Mouse (Mus musculus) v-Abl transformed pro-B cells (cell line): Measurements from ENCODE around the gene Gm28036.

Experiments
- in situ Hi-C, 2 experiments: fragments of 400-800 bp; cut with MboI; formaldehyde crosslinking; loops; one replicate each; pipeline ENCODE4 v1.15.1; 2025; ENCODE audit not compliant: unreplicated experiment in 2 of 2

Gene Gm28036

GRCm38 (mm10) chr2:156089799-156090198, 37.1 kb downstream of the Gm28036 start:
- in situ Hi-C loops: no loop called here

- in situ Hi-C loops: no loop called here
Measured at GRCm38 (mm10) chr2:156087391-156088110, 39.3 kb downstream of the Gm28036 start.

- in situ Hi-C loops: no loop called here
Measured at GRCm38 (mm10) chr2:156084541-156084940, 42.4 kb downstream of the Gm28036 start.

DNA sequence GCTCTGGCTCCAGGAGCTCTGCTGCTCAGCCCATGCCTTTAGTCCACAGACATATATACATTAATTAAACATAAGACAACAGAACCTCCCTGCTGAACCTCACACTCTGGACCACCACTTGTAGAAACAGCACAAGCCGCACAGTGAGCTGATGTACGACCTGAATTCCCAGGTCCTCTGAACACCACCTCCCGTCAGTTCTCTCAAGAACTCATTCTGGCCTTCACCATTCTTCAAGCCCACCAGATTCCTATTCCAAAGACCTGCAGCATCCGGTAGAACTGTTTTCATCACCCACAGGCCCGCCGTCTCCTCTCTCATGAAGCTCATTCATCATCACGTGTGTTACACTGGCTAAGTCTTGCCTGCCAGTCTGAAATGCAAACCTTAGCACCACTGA, 46.5 kb downstream of the Gm28036 start:
- in situ Hi-C loops: no loop called here

GRCm38 (mm10) chr2:156079674-156080073, 47.2 kb downstream of the Gm28036 start:
- in situ Hi-C loops: no loop called here

- in situ Hi-C loops: no loop called here
Measured at GRCm38 (mm10) chr2:156079183-156079560, 47.7 kb downstream of the Gm28036 start.

DNA sequence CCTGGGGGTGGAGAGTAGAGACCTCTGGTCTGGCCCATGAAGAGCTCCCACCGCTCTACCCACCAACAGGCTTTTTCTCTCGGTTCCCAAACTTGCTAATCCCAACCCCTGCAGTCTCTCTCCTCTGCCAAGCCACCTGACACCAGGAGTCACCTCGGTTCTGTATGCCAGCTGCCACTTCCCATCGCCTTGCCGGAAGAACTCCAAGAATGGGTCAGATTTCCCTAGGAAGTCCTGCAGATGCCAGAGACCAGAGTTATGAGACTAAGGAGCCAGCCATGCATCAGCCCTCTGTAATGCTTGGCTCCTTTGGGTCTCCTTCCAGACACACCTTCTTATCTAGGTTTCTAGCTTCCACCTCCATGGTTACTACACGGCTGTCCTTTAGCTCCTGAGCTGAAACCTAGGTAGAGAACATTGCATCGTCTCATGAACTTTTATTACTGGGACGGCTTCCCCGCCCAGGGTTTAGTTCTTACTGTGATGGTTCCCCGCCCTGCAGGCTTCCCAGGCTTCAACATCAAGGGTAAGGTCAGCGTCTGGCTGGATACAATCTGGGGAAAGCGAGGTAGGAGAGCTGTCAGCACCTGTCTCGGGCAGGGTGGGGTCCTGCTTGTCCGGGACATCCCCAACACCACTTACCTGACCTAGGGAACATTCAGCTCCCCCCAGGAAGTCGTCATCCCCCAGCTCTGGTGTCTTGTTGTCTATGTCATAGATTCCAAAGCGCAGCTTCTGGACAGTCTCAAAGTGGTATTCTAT, 48.3 kb downstream of the Gm28036 start:
- in situ Hi-C loops: no loop called here

GRCm38 (mm10) chr2:156077461-156077860, 49.4 kb downstream of the Gm28036 start:
- in situ Hi-C loops: no loop called here

DNA sequence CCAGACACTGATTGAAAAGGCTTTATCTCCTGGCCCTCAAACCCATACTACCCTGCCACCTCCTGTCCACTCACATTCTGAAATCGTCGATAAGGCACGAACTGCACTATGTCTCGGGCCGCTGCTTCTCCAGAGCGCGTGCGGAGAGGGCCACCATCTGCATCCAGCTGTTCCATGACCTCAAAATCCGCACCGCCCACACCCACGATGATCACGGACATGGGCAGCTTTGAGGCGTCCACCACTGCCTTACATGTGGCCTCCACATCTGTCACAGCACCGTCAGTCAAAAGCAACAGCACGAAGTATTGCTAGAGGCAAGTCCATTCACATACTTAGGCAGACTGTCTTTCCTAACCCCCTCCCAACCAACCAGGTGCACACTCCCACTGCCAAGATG, 53.2 kb downstream of the Gm28036 start:
- in situ Hi-C loops: no loop called here

GRCm38 (mm10) chr2:156071236-156071635, 55.7 kb downstream of the Gm28036 start:
- in situ Hi-C loops: no loop called here

GRCm38 (mm10) chr2:156067916-156068315, 59.0 kb downstream of the Gm28036 start:
- in situ Hi-C loops: no loop called here

DNA sequence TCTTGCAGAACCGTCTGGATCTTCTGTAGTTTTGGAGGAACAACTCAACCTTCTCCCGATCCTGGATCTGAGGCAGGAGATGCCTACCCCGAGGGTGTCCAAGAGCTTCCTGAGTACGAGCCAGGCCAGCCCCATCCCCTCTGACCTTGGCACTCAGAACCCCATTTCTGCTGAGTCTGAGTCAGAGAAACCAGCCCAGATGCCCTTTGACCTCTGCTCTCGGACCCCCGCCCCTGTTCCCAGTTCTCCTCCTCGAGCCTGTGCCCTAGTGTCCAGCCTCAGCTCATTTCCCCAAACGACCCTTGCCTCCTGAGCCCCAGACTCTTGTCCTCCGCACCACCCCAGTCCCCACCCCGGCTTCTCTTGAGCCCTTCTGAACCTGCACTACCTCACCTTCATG, 60.8 kb downstream of the Gm28036 start:
- in situ Hi-C loops: no loop called here

DNA sequence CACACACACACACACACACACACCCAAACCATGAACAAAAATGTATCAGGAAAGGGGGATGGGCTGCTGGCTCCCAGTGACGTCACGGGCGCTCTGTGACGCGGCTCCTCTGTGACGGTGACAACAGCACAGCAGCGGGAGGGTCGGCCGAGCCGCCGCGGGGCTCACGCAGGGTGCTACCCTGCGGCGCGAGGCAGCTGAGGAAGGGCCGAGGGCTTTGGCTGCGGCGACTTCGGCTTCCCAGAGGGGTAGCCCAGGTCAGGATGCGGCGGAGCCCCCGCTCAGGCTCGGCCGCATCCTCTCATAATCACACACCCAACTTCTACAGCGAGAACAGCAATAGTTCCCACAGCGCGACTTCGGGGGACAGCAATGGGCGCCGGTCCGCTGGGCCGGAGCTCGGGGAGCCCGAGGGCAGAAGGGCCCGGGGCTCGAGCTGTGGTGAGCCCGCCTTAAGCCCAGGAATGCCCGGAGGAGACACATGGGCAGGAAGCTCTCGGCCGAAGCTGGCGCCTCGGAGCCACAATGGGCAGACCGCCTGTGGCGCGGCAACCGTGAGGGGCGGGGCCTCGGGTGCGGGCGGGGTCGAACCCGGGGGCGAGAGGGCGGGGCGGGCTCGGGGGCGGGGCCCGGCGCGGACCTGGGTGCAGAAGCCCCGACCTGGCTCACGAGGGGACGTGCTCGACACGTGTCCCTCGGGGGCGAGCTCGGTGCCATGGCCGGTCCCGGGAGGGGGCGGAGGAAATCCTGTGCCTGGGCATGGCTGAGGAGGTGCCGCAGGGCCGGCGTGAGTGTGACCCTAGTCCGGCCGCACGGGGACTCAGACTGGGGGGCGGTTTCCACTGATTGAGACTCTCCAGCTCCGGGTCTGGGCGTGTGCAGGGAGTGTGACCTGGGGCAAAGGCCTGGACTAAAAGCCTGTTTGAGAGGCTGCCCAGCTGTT, 61.5 kb downstream of the Gm28036 start, which contains the start of gene Spag4:
Spag4 (plus strand) TSS at position 77 of the 943 bp plus-strand sequence.
- in situ Hi-C loops: no loop called here

DNA sequence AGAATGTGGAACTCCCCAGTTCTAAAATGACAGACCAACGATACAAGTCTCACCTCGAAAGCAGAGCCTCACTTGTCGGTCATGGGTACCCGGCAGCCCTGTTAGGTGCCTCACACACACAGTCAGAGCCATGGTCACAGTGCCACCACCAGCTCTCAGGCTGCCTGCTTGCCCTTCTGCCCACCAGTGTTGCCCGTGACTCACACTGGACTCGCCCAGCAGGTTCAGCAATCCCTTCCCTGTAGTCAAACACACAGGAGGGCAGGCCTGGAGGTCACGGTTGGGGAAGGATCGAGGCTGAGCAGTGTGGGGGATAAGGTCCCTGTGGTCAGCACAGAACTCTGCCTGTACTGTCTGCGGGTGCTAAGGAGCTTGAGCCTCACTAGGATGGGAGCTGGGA, 74.1 kb downstream of the Gm28036 start, which contains the start of gene Fer1l4:
Fer1l4 (minus strand) TSS at position 132 of the 400 bp plus-strand sequence.
- in situ Hi-C loops: no loop called here

- in situ Hi-C loops: loop anchor here in 1 of 2 experiments (25.0 kb wide), 1 partner anchor 439 kb away; no protein-coding TSS in a partner anchor
Measured at GRCm38 (mm10) chr2:156047929-156048328, 79.0 kb downstream of the Gm28036 start.

DNA sequence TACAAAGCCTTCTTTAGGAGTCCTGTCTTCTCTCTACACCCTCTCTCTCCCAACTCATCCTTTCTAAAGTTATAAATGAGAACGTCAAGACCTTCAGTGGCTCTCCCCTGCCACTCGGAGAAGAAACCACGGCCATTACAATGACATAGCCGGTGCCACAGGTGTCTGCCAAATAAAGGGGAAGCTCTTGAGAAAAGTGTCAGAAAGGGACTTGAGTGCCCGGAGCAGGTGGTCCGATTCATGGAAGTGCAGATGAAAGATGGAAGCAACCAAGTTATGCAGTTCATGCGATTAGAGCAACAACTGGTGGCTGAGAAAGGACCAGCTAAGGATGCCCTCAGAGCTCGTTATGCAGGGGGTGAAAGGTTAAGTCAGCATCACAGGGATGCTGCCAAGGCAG, 84.0 kb downstream of the Gm28036 start:
- in situ Hi-C loops: loop anchor here in 1 of 2 experiments (25.0 kb wide), 1 partner anchor 444 kb away; no protein-coding TSS in a partner anchor

DNA sequence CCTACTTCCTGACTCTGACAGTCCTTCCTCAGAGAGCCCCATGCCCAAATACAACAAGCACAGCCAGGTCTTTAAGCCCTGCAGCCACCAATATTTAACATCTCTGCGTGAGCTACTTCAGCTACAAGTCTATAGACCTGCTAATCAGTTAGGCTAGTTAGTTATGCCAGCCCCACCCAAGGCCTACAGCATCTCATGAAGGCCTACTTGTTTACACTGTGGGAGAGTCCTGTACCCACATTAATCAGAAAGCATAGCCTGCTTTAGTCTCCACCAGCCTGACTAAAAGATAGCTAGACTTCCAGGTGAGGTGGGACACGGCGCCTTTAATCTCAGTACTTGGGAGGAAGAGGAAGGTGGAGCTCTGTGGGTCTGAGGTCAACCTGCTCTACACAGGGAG, 87.5 kb downstream of the Gm28036 start:
- in situ Hi-C loops: loop anchor here in 1 of 2 experiments (25.0 kb wide), 1 partner anchor 448 kb away; no protein-coding TSS in a partner anchor

DNA sequence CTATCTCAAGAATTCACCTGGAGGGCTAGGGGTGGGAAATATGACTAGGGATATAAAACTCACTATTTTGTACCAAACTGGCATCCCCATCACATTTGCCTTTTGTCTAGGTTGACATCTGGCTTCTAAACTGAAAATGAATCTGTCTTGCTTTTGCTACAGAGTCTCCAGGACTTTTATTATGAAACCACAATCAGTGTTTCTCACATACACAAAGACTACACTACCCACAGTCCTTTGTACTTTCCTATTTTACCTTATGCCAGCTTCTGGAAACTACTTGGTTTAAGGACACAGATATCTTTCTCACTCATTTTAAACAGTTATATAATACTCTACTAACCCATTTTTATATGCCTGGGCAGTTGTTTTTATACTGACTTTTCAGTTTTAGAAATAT, 101.4 kb downstream of the Gm28036 start:
- in situ Hi-C loops: loop anchor here in 1 of 2 experiments (25.0 kb wide), 1 partner anchor 462 kb away; no protein-coding TSS in a partner anchor
